Mouse (Mus musculus): ENCODE data around the gene Mbnl1. TPM values are rescaled to one million over a fixed set of nuclear protein-coding genes. Genes with fewer than 3 reads are reported as not detected.

Mbnl1 gene
- polyA plus RNA-seq, 1 experiment from 2014 or later, result 76.3 TPM

DNA sequence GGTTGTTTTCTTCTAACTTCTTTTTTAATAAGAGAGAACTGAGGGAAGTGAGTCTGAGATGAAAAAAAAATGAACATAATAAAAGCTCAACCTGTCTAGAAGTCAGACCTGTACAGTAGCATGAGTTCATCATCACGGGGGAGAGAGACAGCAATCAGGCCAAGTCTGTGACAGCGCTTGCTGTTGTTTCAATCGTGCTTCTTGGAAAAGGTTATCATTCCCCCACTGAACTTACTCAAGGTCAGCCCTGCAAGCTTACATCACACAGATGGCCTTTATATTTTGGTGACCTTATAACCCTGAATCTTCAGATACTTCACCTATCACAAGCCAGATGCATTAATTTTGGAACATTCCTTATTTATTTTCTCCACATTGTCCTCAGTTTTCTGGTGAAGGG, 80.4 kb downstream of the Mbnl1 start:
- Histone ChIP-seq H3K9ac (replicated peaks; ENCODE audit: low read depth, low read length) (no peak overlapping the region), H3K27me3 (ENCODE audit: control insufficient read depth, insufficient read depth, low read length) (no peaks in the 10 kb centered on the region)
- 89% methylated on average over 3 of the region's 3 CpGs for WGBS

DNA sequence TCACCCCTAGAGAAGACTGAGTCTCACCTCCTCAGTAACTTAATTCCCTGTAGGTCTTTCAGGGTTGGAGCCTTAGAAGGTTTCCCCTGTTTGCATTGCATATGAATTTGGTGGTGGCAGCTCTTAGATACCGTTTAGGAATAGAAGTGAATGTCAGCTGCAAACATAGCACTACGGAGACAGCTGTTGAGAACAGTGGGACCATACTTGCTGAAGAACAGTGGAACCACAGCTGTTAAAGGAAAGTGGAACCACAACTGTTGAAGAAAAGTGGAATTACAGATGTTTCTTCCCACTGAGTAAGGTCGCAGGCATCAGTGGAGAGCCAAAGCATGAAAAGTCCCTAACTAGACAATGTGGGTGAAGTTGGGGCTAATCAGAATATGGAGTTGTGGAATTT, 84.0 kb downstream of the Mbnl1 start:
- no peak for ATAC-seq (ENCODE audit: low read depth)
- H3K4me3 ChIP-seq (ENCODE audit: low read depth, low read length), result no peak overlapping the region
- WGBS, result 87% methylated on average over 3 of the region's 3 CpGs
- H3K4me2 ChIP-seq (ENCODE audit: low read depth, low read length), result no peak overlapping the region
- no peak overlapping the region for H3K9ac ChIP-seq (replicated peaks; ENCODE audit: low read depth, low read length)
- no peaks in the 10 kb centered on the region for H3K9me3 ChIP-seq (ENCODE audit: control insufficient read depth, low read length)
- H3K4me1 ChIP-seq (ENCODE audit: control insufficient read depth, insufficient read depth, low read length), result peaks cover 9% of the 10 kb centered on the region
- H3K36me3 ChIP-seq (ENCODE audit: control insufficient read depth, insufficient read depth, low read length), result no peaks in the 10 kb centered on the region
- no peak overlapping the region for H3K27ac ChIP-seq (ENCODE audit: low read depth, low read length)
- H3K27me3 ChIP-seq (ENCODE audit: control insufficient read depth, insufficient read depth, low read length), result no peaks in the 10 kb centered on the region

More for the DNA sequence above, 80.4 kb downstream of the Mbnl1 start:
- no peak overlapping the region for H3K4me3 ChIP-seq (ENCODE audit: low read depth, low read length)
- H3K4me1 ChIP-seq (ENCODE audit: control insufficient read depth, insufficient read depth, low read length), result no peaks in the 10 kb centered on the region
- H3K36me3 ChIP-seq (ENCODE audit: control insufficient read depth, insufficient read depth, low read length), result no peaks in the 10 kb centered on the region
- H3K4me2 ChIP-seq (ENCODE audit: low read depth, low read length), result no peak overlapping the region
- no peak for ATAC-seq (ENCODE audit: low read depth)
- no peaks in the 10 kb centered on the region for H3K9me3 ChIP-seq (ENCODE audit: control insufficient read depth, low read length)
- no peak overlapping the region for H3K27ac ChIP-seq (ENCODE audit: low read depth, low read length)

DNA sequence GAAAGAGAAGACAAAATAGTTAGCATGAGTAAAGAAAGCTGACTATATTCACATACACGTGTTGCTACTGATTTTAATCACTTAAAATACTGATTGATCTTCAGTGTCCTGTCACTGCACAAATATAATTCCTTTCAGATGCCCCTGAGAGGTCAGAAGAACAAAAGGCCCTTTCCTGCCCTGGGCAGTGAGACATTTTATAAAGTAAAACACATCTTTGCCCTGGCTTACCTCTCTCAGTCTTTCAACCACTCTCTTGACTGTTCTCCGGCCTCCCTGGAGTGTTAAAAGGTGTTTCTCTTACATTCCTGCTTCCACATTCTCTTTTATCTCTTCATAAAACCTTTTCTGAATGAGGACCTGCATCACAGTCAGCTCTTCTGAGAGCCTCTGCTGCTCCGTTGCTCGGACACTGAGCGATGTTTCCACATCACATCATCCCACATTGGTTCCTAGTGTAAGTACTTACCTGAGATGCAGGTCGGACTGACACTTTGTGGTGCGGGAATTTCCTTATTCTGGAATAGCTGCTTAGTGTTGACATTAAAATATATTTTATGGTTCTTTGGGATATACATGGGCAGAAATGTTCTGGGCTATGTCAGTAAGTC, 85.7 kb downstream of the Mbnl1 start:
- ATAC-seq (ENCODE audit: low read depth), result no peak
- peaks cover 12% of the 10 kb centered on the region for H3K4me1 ChIP-seq (ENCODE audit: control insufficient read depth, insufficient read depth, low read length)
- H3K9me3 ChIP-seq (ENCODE audit: control insufficient read depth, low read length), result no peaks in the 10 kb centered on the region
- H3K4me3 ChIP-seq (ENCODE audit: low read depth, low read length), result no peak overlapping the region
- H3K9ac ChIP-seq (replicated peaks; ENCODE audit: low read depth, low read length), result no peak overlapping the region
- H3K4me2 ChIP-seq (ENCODE audit: low read depth, low read length), result no peak overlapping the region
- H3K36me3 ChIP-seq (ENCODE audit: control insufficient read depth, insufficient read depth, low read length), result no peaks in the 10 kb centered on the region
- H3K27me3 ChIP-seq (ENCODE audit: control insufficient read depth, insufficient read depth, low read length), result no peaks in the 10 kb centered on the region
- no peak overlapping the region for H3K27ac ChIP-seq (ENCODE audit: low read depth, low read length)
- WGBS, result 78% methylated on average over 7 of the region's 7 CpGs

DNA sequence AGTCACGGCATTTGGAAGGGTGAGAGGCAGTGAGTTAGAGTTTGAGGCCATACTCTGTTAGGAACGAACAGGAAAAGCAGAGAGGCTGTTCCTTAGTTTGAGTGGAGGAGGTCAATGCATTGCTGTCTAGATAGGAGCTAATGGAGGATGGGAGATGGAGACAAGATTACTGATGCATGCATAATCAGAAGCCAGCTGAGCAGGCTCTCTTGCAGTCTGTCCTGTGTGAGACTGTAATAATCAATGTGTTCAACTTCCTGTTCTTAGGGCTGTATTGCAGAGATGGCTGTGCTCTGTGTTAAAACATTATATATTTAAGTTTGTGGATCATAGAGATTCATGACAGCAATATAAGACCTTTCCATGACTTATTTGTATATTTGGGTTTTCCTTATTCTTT, 87.1 kb downstream of the Mbnl1 start:
- no peak overlapping the region for H3K27ac ChIP-seq (ENCODE audit: low read depth, low read length)
- WGBS, result 59% methylated on average over 2 of the region's 2 CpGs
- H3K27me3 ChIP-seq (ENCODE audit: control insufficient read depth, insufficient read depth, low read length), result no peaks in the 10 kb centered on the region
- ATAC-seq (ENCODE audit: low read depth), result peak; percentile 56; the same call in 1 of the 2 replicates
- no peak overlapping the region for H3K4me3 ChIP-seq (ENCODE audit: low read depth, low read length)
- no peak overlapping the region for H3K9ac ChIP-seq (replicated peaks; ENCODE audit: low read depth, low read length)
- H3K9me3 ChIP-seq (ENCODE audit: control insufficient read depth, low read length), result no peaks in the 10 kb centered on the region
- H3K36me3 ChIP-seq (ENCODE audit: control insufficient read depth, insufficient read depth, low read length), result no peaks in the 10 kb centered on the region
- H3K4me2 ChIP-seq (ENCODE audit: low read depth, low read length), result no peak overlapping the region
- peaks cover 22% of the 10 kb centered on the region for H3K4me1 ChIP-seq (ENCODE audit: control insufficient read depth, insufficient read depth, low read length)

DNA sequence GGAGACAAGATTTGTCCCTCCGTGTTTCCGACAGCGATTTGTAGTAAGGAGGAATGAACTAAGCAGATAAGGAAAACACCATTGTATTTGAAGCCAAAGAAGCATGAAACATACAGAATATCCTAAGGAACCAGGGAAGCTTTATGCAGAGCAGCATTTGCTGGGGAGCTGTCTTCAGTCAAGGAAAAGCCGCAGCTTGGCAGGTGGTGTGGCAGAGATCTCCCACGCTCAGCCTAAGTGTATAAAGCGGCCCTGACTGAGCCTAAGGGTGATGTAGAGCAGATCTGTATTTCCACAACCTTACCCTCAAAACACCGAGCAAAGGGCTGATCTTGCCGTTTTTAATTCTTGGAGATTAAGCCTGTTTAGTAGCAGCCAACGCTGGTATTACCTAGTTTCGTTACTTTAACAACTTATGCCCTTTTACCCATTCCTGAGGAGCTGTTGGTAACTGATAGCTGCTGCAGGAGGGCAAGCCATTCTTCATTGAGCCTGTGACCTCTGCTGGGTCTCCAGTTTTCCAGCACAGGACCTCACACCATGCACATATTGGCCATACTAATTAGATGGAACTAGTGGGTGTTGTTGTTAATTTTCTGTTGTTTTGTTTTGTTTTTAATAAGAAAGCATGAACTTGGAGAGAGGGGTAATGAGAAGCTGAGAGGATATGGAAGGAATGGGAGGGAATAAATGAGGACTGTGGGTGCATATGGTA, 91.1 kb downstream of the Mbnl1 start:
- Histone ChIP-seq H3K9me3 (ENCODE audit: control insufficient read depth, low read length) (no peaks in the 10 kb centered on the region), H3K36me3 (ENCODE audit: control insufficient read depth, insufficient read depth, low read length) (no peaks in the 10 kb centered on the region), H3K4me3 (ENCODE audit: low read depth, low read length) (no peak overlapping the region), H3K4me2 (ENCODE audit: low read depth, low read length) (no peak overlapping the region), H3K27ac (ENCODE audit: low read depth, low read length) (no peak overlapping the region), H3K27me3 (ENCODE audit: control insufficient read depth, insufficient read depth, low read length) (no peaks in the 10 kb centered on the region), H3K4me1 (ENCODE audit: control insufficient read depth, insufficient read depth, low read length) (peaks cover 37% of the 10 kb centered on the region), H3K9ac (replicated peaks; ENCODE audit: low read depth, low read length) (no peak overlapping the region)
- ATAC-seq (ENCODE audit: low read depth), result no peak
- 65% methylated on average over 10 of the region's 10 CpGs for WGBS

DNA sequence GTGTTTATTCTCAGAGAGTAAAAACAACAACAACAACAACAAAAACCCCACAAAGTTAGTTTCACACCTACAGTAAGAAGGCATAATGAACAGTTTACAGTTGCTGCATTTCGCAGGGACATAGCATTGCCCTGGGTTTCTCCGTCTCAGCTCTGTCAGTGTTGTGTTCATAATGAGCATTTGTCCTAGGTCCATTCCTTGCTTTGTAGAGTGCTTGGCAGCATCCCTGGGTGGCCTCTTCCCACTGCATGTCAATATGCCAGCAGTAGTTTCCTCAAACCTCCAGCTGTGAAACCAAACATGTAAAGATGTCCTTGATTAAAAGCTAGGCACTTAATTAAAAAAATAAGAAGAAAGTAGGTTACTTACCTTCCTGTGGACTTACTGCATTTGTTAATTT, 91.6 kb downstream of the Mbnl1 start:
- no peaks in the 10 kb centered on the region for H3K9me3 ChIP-seq (ENCODE audit: control insufficient read depth, low read length)
- H3K4me2 ChIP-seq (ENCODE audit: low read depth, low read length), result no peak overlapping the region
- H3K9ac ChIP-seq (replicated peaks; ENCODE audit: low read depth, low read length), result no peak overlapping the region
- no peak overlapping the region for H3K4me3 ChIP-seq (ENCODE audit: low read depth, low read length)
- peaks cover 35% of the 10 kb centered on the region for H3K4me1 ChIP-seq (ENCODE audit: control insufficient read depth, insufficient read depth, low read length)
- H3K27me3 ChIP-seq (ENCODE audit: control insufficient read depth, insufficient read depth, low read length), result no peaks in the 10 kb centered on the region
- no peak overlapping the region for H3K27ac ChIP-seq (ENCODE audit: low read depth, low read length)
- ATAC-seq (ENCODE audit: low read depth), result no peak
- 39% methylated on average over 2 of the region's 2 CpGs for WGBS
- no peaks in the 10 kb centered on the region for H3K36me3 ChIP-seq (ENCODE audit: control insufficient read depth, insufficient read depth, low read length)

DNA sequence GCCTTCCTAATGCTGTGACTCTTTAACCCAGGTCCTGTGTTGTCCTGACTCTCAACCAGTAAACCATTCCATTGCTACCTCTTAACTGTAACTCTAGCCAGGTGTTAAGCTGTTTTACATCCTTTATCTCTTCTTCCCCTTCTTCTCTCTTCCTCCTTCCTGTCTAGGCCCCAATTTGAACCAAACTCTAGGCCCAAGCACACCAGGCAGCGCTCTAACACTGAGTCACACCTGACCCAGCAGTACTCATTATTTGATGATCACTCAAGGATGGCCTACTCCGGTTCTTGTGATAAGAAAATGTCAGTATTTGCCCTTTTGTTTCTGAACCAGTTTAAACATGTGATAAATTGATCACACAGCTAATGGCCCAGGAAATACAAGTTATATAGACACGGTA, 92.6 kb downstream of the Mbnl1 start:
- Histone ChIP-seq H3K4me3 (ENCODE audit: low read depth, low read length) (no peak overlapping the region), H3K9me3 (ENCODE audit: control insufficient read depth, low read length) (no peaks in the 10 kb centered on the region), H3K9ac (replicated peaks; ENCODE audit: low read depth, low read length) (no peak overlapping the region), H3K36me3 (ENCODE audit: control insufficient read depth, insufficient read depth, low read length) (no peaks in the 10 kb centered on the region), H3K27ac (ENCODE audit: low read depth, low read length) (no peak overlapping the region), H3K27me3 (ENCODE audit: control insufficient read depth, insufficient read depth, low read length) (no peaks in the 10 kb centered on the region), H3K4me1 (ENCODE audit: control insufficient read depth, insufficient read depth, low read length) (peaks cover 36% of the 10 kb centered on the region), H3K4me2 (ENCODE audit: low read depth, low read length) (no peak overlapping the region)
- WGBS, result 77% methylated on average over 3 of the region's 3 CpGs
- ATAC-seq (ENCODE audit: low read depth), result no peak

DNA sequence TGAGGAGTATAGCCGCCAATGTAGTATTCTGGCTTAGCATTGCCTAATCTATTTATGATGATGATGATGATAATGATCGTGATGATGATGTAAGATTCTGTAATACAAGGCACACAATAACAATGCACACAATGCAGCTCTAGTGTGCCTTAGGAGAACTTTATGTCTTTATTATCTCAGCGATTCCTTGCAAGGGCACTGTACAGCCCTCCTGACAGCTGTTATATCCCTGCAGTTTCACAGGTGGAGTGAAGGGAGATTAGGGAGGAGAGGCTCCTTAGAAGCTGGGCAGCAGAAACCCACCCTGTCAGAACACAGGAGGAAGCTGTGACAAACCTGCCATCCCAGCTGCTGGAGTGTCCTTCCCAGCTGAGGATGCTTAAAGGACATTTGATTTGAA, 93.3 kb downstream of the Mbnl1 start:
- Histone ChIP-seq H3K4me1 (ENCODE audit: control insufficient read depth, insufficient read depth, low read length) (peaks cover 36% of the 10 kb centered on the region), H3K36me3 (ENCODE audit: control insufficient read depth, insufficient read depth, low read length) (no peaks in the 10 kb centered on the region), H3K9ac (replicated peaks; ENCODE audit: low read depth, low read length) (no peak overlapping the region), H3K9me3 (ENCODE audit: control insufficient read depth, low read length) (no peaks in the 10 kb centered on the region), H3K27ac (ENCODE audit: low read depth, low read length) (peak overlapping the region; percentile 29; the same call in 1 of the 2 replicates), H3K4me2 (ENCODE audit: low read depth, low read length) (no peak overlapping the region), H3K27me3 (ENCODE audit: control insufficient read depth, insufficient read depth, low read length) (no peaks in the 10 kb centered on the region), H3K4me3 (ENCODE audit: low read depth, low read length) (no peak overlapping the region)
- WGBS, result 51% methylated on average over 3 of the region's 3 CpGs
- peak; percentile 19; the same call in 1 of the 2 replicates for ATAC-seq (ENCODE audit: low read depth)

DNA sequence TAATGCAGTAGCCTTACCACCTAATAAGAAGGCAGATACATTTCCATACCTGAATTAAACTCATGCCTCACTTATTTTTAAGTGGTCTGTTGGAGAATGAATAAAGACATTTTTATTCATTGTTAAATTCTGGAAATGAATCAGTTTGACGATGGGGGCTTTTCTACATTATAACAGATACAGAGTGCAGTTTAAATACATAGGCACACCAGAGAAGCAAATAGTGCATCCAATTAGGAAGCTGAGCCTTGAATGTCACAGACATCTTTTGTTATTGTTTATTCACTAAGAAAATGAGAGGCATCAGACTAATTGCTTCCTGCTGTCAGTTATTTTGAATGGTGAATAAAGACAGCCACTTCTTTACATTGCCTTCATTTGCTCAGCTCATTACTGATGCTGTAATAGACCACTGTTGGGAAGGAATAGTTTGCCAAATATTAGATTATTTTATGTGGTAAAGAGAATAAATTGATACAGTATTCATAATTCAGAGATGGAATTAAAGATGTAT, 95.6 kb downstream of the Mbnl1 start:
- H3K27me3 ChIP-seq (ENCODE audit: control insufficient read depth, insufficient read depth, low read length), result no peaks in the 10 kb centered on the region
- H3K4me2 ChIP-seq (ENCODE audit: low read depth, low read length), result no peak overlapping the region
- no peak overlapping the region for H3K9ac ChIP-seq (replicated peaks; ENCODE audit: low read depth, low read length)
- no peak overlapping the region for H3K4me3 ChIP-seq (ENCODE audit: low read depth, low read length)
- 21% methylated on average over 1 of the region's 1 CpGs for WGBS
- H3K36me3 ChIP-seq (ENCODE audit: control insufficient read depth, insufficient read depth, low read length), result no peaks in the 10 kb centered on the region
- peaks cover 35% of the 10 kb centered on the region for H3K4me1 ChIP-seq (ENCODE audit: control insufficient read depth, insufficient read depth, low read length)
- H3K27ac ChIP-seq (ENCODE audit: low read depth, low read length), result no peak overlapping the region
- ATAC-seq (ENCODE audit: low read depth), result no peak
- no peaks in the 10 kb centered on the region for H3K9me3 ChIP-seq (ENCODE audit: control insufficient read depth, low read length)
